Mouse (Mus musculus) megakaryocyte-erythroid progenitor cell, adult 5-6 weeks (primary cell): Measurements from ENCODE around the gene Tifab. TPM values are rescaled to one million over a fixed set of nuclear protein-coding genes. Genes with fewer than 3 reads are reported as not detected.

Experiments used
- ATAC-seq: replicated peaks from 2 replicates; pipeline ENCODE4 v1.8.0; 2016; ENCODE audit warnings: mild to moderate bottlenecking, inconsistent platforms; ENCODE audit not compliant: severe bottlenecking, poor library complexity, low FRiP score, low TSS enrichment
- total RNA-seq, 2 experiments: library from RNA; stranded (forward) in 1 of 2; stranded (reverse) in 1 of 2; fragments of 200-1000, 215-1000 nt in 1 of 2; fragments of >200 nt in 1 of 2; fragmentation: Nextera tagmentation in 1 of 2; gene quantifications; 2 replicates each; pipeline ENCODE4 v1.2.3; 2014 to 2017

The Tifab gene
- total RNA-seq, 2 experiments from 2014 or later = 0.56 to 3.1 TPM

DNA sequence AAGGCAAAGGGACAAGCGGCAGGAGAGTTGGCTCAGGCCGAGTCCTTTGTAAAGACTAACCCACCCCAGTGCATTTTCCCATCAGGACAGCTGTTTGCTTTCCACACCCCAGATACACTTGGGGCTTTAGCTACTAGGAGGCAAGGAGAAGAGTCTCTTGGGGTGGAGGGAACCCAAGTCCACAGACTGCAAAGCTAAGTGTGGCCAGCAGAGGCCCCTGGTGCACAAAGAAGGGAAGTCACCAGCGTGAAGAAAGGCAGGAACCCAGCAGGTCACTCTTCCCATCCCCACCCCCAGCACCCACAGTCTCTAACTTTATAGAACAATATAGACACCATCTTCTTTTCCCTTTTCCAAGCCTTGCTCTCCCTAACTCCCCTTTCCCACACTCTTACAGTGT is 33.2 kb downstream of the Tifab start:
- ATAC-seq = peak; percentile 99

DNA sequence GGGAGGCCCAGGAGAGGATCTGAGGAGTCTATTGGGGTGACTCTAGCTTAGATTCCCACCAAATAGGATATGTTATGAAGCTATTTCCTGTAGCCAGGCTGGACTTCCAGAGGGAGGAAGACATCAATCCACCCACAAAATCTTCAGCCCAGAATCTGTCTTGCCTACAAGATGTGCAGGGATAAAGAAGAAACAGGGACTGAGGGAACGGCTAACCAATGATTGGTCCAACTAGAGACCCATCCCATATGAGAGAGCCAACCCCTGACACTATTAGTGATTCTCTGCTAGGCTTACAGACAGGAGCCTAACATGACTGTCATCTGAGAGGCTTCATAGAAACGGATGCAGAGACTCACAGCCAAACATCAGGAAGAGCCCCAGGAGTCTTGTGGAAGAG is 34.7 kb downstream of the Tifab start:
- ATAC-seq = no peak

DNA sequence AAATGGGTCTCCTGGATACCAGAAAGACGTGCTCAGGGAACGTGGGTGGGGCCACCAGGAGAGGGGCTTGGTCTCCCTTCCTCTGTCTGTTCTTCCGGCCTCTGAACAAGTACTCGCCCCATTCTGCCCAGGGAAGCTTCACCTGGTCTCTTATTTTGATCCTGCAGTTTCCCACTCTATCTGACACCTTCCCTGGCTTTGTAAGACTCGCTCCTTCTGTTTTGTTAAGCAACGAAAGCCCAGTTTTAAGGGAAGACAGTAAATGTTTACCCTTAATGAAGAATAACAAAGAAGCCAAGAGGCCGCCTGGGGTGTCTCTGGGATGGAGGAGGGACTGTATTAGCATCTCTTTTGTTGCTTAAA is 35.6 kb downstream of the Tifab start:
- no peak for ATAC-seq

DNA sequence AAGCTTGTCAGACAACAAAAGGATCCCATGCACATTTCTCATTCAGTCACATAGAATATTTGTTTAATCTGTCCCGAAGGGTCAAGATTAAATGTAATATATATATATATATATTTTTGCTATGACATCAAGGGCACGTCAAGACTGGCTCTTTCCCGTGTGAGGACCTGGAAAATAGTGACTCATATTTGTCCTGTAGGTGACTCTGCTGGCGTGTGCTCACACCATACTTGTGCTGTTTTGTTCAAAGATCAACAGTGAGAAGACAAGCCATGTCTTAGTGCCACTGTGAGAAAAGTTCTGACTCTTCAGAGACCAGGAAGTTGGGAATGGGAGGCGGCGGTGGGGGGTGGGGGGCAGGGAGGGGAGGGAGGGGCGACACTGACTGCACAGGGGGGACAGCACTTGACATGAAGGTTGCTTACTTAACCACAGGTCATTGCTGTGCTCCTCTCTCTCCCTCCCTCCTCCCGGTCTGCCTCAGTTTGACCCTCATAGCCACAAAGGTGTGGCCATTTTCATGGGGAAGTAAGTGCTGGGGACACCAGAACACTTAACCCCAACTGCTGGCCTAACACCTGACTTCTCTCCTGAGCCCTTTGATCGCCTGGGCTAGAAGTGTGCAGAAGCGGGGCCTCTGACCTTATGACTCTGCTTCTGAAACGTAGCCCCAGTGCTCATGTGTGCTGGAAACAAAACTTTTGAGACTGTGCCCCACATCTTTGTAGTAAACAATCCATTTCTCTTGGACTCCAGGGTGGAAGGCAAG is 36.1 kb downstream of the Tifab start:
- ATAC-seq = no peak

DNA sequence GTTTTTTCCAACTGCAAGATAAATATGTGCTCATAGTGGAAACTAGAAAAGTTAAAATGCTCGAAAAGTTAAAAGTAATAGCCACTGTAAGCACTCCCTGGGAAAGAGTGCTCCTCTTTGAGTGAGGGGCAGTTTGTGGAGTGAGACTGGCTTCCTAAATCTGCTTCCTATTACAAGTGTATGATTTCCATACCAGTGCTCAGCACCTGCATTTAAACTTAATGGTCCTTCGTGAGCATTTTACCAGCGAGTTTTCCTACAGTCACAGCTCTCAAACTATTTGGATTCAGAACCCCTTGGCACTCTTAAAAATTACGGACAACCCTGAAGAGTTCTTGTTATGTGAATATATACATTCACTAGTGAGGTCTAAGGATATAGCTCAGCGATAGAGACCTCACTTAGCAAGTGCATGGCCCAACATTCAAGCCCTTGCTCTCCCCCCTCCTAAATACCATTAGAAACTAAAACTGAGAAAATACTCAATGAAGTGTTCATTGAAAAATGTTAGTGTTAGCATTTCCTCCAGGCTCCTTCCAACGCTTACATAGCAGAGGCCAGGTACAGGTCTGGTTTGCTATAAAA is 39.4 kb downstream of the Tifab start:
- no peak for ATAC-seq

DNA sequence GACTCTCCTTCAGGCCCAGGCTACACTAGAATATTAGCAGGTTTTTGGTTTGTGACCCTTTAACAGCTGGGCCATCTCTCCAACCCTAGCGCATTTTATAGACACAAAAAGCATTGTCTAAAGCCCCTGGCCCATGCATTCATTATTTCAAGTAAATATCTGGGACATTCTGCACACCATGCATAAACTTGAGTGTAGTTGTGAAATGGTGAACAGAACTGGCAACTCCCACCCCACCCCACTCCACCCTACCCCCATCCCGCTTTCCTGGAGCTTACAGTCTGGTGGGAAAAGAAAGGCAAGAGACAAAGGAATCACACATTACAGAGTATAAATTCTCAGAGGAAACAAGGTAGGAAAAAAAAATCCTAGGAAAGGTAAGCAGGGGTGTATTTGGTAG is 42.5 kb downstream of the Tifab start, which contains the start of gene H2afy:
H2afy (minus strand) TSS at position 162 of the 400 bp plus-strand sequence.
- ATAC-seq = no peak

DNA sequence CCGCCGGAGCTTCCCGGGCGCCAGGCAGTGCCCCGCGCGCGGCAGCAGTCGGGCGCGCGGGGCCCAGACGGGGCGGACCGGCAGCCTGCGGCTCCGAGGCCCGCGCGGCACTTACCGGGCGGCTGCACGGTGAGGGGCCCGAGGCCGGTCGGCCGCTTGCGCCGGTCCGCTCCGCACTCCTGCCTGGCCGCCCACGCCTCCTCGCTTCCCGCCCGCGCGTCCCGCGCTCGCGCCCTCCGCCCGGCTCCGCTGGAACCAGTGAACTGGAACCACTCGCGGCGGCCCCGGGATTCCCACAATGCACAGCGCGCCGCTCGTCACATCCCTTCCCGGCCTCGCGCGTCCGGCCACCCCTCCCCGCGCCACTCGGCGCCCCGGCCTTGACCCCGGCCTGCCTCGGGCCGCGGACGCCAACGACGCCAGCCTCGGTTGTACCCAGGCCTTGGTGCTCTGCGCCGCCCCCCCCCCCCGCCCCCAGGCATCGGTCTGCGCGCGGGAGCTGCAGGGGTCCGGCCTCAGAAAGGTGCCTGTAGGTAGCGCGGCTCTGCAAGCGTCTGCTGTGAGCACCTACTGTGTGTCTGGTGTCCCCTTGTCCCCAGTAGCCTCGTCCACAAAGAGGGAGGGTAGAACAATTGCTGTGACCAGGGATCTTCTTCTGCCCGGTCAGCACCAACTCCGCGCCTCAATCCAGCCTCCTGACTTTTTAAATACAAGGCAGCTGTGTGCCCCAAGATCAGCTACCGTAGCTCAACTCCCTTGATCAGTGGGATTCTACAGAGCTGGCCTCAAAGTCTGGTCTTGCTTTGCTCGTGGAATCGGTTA is 43.2 kb downstream of the Tifab start:
- ATAC-seq = peak; percentile 74

DNA sequence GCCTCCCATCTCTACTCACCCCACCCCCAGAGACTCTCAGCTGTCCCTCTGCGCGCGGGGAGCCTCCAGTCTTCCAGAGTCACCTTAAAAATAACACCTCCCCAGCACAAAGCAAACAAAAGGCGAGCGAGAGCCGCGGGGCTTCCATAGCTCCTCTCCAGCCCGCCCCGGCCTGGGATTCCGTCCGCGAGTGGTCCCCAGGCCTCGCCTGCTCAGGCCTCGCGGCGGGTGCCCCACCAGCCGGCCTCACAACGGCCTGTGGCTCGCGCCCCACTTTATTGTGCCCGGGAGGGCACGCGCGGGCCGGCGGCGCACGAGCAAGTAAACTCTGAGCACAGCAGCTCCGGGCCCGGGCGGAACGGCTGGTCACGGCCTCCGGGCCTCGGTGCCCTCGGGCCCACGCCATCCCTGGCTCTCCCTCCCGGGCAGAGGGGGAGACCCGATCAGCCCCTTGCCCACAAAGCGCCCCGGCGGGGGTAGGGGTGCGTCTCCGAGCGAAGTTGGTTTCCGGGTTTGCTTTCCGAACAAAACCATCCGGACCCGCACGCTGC is 44.0 kb downstream of the Tifab start:
- no peak for ATAC-seq

DNA sequence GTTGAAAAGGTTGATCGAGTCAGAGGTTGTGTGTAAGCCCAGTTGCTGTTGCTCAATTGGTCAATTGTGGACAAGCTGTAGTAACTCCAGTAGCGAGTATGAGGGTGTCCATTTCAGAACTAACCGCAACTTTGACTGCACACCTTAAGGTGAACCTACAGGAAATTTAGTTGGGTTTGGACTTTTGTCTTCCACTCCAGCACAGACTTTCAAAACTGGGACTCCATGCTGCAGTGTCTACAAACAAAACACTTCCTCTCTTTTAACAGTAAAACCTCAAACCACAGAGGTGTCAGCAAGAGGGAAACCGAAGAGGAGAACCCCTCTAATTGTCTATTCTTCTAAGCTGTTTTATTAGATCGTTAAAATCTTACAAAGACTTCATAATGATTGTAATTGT is 44.7 kb downstream of the Tifab start:
- no peak for ATAC-seq

DNA sequence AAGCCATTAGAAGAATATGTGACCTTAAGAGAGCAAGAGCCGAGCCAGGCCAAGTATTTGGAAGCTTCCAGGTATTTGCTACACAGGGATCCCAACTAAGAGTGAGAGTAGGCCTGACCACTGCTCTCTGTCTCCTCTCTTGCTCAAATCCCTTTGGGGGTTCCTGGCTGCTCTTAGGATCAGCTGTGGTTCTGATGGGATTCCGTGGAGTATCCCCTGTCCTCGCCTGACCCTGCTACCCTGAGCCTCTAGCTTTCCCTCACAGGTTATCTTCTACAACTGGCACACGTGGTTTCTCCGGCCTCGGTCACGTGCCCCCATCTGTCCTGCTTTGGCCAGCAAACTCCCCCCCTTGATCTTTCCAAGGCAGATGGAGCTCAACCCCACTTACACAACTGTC is 45.7 kb downstream of the Tifab start:
- no peak for ATAC-seq

DNA sequence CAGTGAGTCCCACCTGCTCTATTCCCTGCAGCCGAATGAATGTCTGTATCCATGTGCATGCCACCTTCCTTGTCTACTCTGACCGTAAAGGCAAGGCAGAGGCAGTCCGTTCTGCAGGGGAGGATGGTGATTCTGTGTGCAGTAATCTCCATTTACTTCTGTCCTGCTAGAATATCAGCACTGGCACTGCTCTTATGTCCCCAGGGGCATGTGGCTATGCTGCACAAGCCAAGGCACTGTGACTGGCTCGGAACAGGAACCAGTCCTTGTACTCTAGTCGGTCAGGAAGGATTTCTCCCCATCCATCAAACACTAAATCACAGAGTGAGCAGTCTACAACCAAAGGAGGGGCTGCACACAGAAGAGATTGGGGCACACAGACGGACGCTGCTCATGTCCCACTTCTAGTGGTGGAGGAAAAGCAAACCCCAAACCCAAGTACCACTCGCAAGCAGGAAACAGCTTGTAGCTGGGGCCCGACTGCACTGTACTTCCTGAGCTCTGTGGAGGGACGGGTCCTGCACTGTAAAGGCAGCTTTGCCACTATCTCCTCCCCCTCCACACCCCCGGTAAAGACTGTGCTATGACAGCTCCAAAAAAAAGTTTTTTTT is 46.3 kb downstream of the Tifab start:
- ATAC-seq = peak; percentile 35; the same call in 1 of the 2 replicates

DNA sequence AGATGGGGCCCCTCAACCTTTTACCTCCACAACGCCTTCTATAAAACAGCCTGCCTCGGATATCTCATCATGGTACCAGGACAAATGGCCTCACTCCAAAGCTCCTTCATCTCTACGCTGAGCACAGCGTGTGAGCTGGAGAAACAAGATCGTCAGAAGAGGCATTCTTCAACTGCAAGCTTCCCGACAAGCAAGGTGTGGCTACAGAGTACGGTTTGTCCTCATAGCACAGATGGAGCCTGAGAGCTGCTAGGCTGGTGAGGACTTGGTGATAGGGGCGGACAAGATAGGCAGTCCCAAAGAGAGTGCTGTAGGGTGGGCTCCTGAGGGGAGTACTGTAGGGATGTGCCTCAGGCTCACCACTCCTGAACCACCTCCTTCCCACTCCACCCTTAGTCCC is 48.1 kb downstream of the Tifab start:
- no peak for ATAC-seq

DNA sequence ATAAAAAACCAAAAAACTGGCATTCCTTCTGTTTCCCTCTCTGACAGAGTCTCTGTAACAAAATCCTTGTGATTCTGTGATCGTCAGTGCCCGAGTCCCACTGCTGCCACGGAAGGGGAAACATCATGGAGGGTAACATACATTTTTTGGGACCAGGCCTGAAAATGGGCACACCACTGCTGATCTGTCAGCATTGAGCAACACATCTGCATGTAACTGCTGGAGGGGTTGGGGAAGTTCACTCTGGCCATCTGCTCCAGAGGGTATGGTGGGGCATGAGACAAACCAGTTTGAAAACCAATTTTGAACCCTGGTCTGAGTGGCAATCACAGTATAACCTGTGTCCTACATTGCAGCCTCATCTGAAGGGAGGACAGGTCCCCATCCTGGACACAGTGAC is 49.1 kb downstream of the Tifab start:
- no peak for ATAC-seq

DNA sequence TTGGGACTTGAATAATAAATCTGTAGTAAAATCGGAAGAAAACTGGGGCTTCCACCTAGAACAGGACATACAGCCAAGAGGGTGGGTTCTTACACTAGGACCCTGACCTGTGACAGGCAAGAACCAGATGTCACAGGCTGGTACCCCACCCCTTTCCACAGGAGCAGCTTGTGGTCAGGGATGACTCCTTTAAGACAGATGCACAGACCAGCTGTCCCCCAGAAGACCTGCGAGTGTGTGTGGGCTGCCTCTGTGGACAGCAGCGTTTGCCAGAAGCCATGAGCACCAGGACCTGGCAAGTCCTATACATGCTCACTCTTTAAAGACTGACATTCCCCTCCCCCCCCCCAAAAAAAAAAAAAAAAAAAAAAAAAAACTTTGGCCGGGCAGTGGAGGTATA is 49.7 kb downstream of the Tifab start:
- ATAC-seq = no peak

DNA sequence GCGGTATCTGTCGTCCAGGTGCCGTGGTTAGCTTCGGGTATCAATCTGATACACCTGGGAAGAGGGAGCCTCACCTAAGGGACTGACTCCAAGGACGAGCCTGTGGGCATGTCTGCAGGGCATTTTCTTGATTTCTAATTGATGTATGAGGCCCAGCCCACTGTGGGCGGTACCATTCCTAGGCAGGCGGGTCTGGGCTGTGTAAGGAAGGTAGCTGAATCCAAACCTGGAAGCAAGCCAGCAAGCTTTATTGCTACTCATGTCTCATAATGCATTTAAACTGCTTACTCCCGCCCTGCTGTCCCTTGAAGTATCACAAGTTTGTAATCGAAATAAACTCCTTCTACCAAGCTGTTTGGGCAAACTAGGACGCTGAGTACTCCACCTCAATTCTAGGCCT is 53.1 kb downstream of the Tifab start:
- ATAC-seq = no peak

Other genes with a start within 250 kb of the Tifab start
- gene H2afy, start 42.5 kb downstream of the Tifab start, total RNA-seq (2014; fragmentation: Nextera tagmentation) = 188 and 192 TPM in 2 replicates
- 316 and 323 TPM in 2 replicates for gene H2afy, start 42.5 kb downstream of the Tifab start, total RNA-seq (2017)
- gene Neurog1, start 73.3 kb upstream of the Tifab start, total RNA-seq (2014; fragmentation: Nextera tagmentation) = not detected in 2 replicates
- gene Neurog1, start 73.3 kb upstream of the Tifab start, total RNA-seq (2017) = not detected in 2 replicates
- not detected in 2 replicates for gene Cxcl14, start 117.7 kb upstream of the Tifab start, total RNA-seq (2014; fragmentation: Nextera tagmentation)
- not detected in 2 replicates for gene Cxcl14, start 117.7 kb upstream of the Tifab start, total RNA-seq (2017)
- gene Gm3045, start 247.7 kb upstream of the Tifab start, total RNA-seq (2014; fragmentation: Nextera tagmentation) = not detected in 2 replicates
- gene Gm3045, start 247.7 kb upstream of the Tifab start, total RNA-seq (2017) = not detected in 2 replicates